Mouse (Mus musculus): ENCODE measurements around the gene Coq8a. TPM values are rescaled to one million over a fixed set of nuclear protein-coding genes. Genes with fewer than 3 reads are reported as not detected.

Gene Coq8a
- 2.4 and 2.9 TPM in 2 replicates for polyA plus RNA-seq (2015; fragmentation: Nextera tagmentation; extraction: Ambion mirVana)

- no peak for ATAC-seq (ENCODE audit: low FRiP score)
- Histone ChIP-seq H3K4me3 (no peak within 1 kb of the TSS), H3K4me1 (replicated peaks) (peaks cover 14% of the 10 kb centered on the region), H3K27me3 (peaks cover 11% of the 10 kb centered on the region), H3K9me3 (no peaks in the 10 kb centered on the region), H3K4me2 (no peak within 1 kb of the TSS), H3K27ac (no peak within 1 kb of the TSS), H3K36me3 (no peaks in the 10 kb centered on the region), H3K9ac (no peak within 1 kb of the TSS)
- 72% methylated on average over 4 of the region's 4 CpGs for WGBS
Observed at GRCm38 (mm10) chr1:180198959-180199714, at the start of gene Coq8a. TSS of gene Coq8a (minus strand) at chr1:180199602.

DNA sequence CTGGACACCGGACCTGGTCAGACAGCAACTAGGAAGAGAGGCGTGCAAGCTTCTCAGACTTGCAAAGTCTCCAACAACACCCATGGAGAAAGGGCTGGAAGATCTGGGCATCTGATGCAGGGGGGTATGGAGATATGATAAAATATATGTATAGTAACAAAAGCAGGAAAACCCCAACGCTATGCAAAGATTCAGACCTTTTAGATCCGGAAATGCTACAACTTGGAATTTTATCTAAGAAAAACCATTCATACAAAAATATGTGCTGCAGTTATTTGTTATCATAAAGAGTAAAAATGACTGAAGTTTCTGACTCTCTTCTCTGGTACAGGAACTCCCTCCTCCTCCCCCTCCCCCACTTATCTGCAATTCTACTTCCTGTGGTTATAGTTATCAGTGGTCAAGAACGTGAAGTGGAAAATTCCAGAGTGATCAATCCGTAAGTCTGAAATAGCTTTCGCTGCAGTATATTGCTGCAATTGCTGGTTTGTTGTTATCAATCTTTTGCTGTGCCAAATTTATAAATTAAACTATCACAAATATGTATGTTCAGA lies 49.3 kb upstream of the Coq8a start:
- no peak for ATAC-seq (ENCODE audit: low FRiP score)
- H3K4me3 ChIP-seq = no peak overlapping the region
- no peaks in the 10 kb centered on the region for H3K36me3 ChIP-seq
- no peak overlapping the region for H3K27ac ChIP-seq
- 92% methylated on average over 7 of the region's 7 CpGs for WGBS
- peaks cover 10% of the 10 kb centered on the region for H3K4me1 ChIP-seq (replicated peaks)
- H3K4me2 ChIP-seq = no peak overlapping the region
- H3K9ac ChIP-seq = no peak overlapping the region
- 0 out of 2 replicates have a peak, but pooled peaks cover 3% of the 10 kb centered on the region for H3K27me3 ChIP-seq
- no peaks in the 10 kb centered on the region for H3K9me3 ChIP-seq

DNA sequence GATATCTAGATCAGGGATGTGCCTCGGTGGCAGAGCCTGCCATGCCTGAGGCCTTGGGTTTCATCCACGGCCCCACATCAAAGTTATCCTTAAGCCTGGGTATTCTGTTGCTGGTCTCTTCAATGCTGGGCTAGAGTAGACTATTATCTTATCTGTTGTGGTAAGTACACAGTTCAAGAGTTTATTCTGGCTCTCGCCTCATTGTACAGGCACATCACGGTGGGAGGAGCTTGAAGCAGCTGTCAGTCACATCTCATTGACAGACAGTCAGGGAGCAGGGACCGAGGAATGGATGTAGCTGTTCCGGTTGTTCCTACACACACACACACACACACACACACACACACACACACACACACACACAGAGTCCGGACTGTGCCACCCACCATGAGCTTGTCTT lies 48.5 kb upstream of the Coq8a start:
- Histone ChIP-seq H3K27ac (no peak overlapping the region), H3K4me1 (replicated peaks) (peaks cover 10% of the 10 kb centered on the region), H3K9ac (no peak overlapping the region), H3K4me3 (no peak overlapping the region), H3K4me2 (no peak overlapping the region), H3K27me3 (0 out of 2 replicates have a peak, but pooled peaks cover 3% of the 10 kb centered on the region), H3K9me3 (no peaks in the 10 kb centered on the region), H3K36me3 (no peaks in the 10 kb centered on the region; the same call in 1 of the 2 replicates)
- no peak for ATAC-seq (ENCODE audit: low FRiP score)
- WGBS = 88% methylated on average over 7 of the region's 7 CpGs

GRCm38 (mm10) chr1:180245741-180246507 lies 46.5 kb upstream of the Coq8a start:
- Histone ChIP-seq H3K4me1 (replicated peaks) (peaks cover 10% of the 10 kb centered on the region), H3K9me3 (no peaks in the 10 kb centered on the region), H3K36me3 (no peaks in the 10 kb centered on the region; the same call in none of the 2 replicates), H3K4me2 (no peak overlapping the region), H3K9ac (no peak overlapping the region), H3K27me3 (no peaks in the 10 kb centered on the region), H3K4me3 (no peak overlapping the region), H3K27ac (no peak overlapping the region)
- WGBS = 88% methylated on average over 13 of the region's 13 CpGs
- ATAC-seq (ENCODE audit: low FRiP score) = no peak

GRCm38 (mm10) chr1:180231729-180232128 lies 32.3 kb upstream of the Coq8a start:
- Histone ChIP-seq H3K27ac (no peak overlapping the region), H3K4me3 (no peak overlapping the region), H3K9ac (no peak overlapping the region), H3K4me2 (no peak overlapping the region), H3K36me3 (peaks cover 3% of the 10 kb centered on the region), H3K4me1 (replicated peaks) (peaks cover 2% of the 10 kb centered on the region), H3K27me3 (no peaks in the 10 kb centered on the region), H3K9me3 (no peaks in the 10 kb centered on the region)
- ATAC-seq (ENCODE audit: low FRiP score) = no peak
- 60% methylated on average over 3 of the region's 3 CpGs for WGBS

- Histone ChIP-seq H3K27ac (no peak overlapping the region), H3K4me2 (no peak overlapping the region), H3K27me3 (no peaks in the 10 kb centered on the region), H3K4me3 (no peak overlapping the region), H3K4me1 (replicated peaks) (peaks cover 13% of the 10 kb centered on the region), H3K9ac (no peak overlapping the region), H3K36me3 (peaks cover 3% of the 10 kb centered on the region), H3K9me3 (no peaks in the 10 kb centered on the region)
- no peak for ATAC-seq (ENCODE audit: low FRiP score)
- WGBS = 31% methylated on average over 2 of the region's 2 CpGs
Observed at GRCm38 (mm10) chr1:180230580-180230979, 31.2 kb upstream of the Coq8a start.

GRCm38 (mm10) chr1:180229906-180230305 lies 30.5 kb upstream of the Coq8a start:
- ATAC-seq (ENCODE audit: low FRiP score) = no peak
- Histone ChIP-seq H3K9me3 (no peaks in the 10 kb centered on the region), H3K4me2 (no peak overlapping the region), H3K36me3 (peaks cover 3% of the 10 kb centered on the region), H3K27ac (no peak overlapping the region), H3K4me3 (no peak overlapping the region), H3K4me1 (replicated peaks) (peaks cover 19% of the 10 kb centered on the region), H3K27me3 (no peaks in the 10 kb centered on the region), H3K9ac (no peak overlapping the region)
- WGBS = 94% methylated on average over 7 of the region's 7 CpGs

DNA sequence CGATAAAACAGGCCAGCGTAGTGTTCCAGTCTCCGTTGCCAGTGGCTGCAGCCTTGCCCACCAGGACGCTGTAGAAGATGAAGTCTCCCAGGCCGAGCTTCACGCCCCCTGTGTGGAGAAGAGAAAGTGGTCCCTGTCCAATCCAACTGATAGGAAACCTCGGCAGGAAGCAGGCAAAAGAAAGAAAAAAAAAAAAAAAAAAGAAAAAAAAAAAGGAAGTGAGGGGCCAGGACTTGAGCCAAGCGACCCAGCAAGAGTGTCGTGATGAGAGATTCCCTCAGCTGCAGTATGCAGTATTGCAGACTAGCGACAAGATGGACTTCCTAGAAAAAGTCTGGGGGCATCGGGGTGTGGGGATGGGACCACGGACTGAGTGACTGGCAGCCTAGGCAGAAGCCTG lies 29.5 kb upstream of the Coq8a start:
- Histone ChIP-seq H3K9me3 (no peaks in the 10 kb centered on the region), H3K4me1 (replicated peaks) (peaks cover 19% of the 10 kb centered on the region), H3K36me3 (peaks cover 3% of the 10 kb centered on the region), H3K4me3 (no peak overlapping the region), H3K9ac (no peak overlapping the region), H3K27ac (no peak overlapping the region), H3K4me2 (no peak overlapping the region), H3K27me3 (0 out of 2 replicates have a peak, but pooled peaks cover 3% of the 10 kb centered on the region)
- no peak for ATAC-seq (ENCODE audit: low FRiP score)
- 83% methylated on average over 12 of the region's 12 CpGs for WGBS

DNA sequence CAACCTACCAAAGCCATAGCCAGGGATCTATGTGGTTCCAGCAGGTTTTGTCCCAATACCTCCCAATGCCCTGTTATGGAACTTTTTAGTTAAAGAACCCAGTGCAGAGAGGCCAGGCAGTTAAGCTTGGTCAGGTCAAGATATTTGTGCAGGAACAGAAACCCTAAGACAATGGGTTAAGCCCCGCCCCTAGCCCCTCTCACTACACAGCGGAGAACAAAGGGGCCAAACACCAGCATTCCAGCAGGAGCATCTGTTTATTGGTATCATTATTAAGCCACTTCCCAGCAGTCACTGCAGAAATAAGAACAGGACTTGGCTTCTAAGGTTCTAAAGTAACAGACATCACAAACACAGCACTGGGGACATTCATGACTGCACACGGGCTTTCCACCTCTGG lies 27.4 kb upstream of the Coq8a start:
- WGBS = 79% methylated on average over 3 of the region's 3 CpGs
- H3K27ac ChIP-seq = peak overlapping the region; percentile 78
- H3K4me2 ChIP-seq = 0 out of 2 replicates have a peak overlapping the region, but pooled peaks have one; percentile 64
- no peak overlapping the region for H3K4me3 ChIP-seq
- H3K9me3 ChIP-seq = no peaks in the 10 kb centered on the region
- 0 out of 2 replicates have a peak overlapping the region, but pooled peaks have one; percentile 58 for H3K9ac ChIP-seq
- ATAC-seq (ENCODE audit: low FRiP score) = no peak
- peaks cover 19% of the 10 kb centered on the region for H3K4me1 ChIP-seq (replicated peaks)
- peaks cover 3% of the 10 kb centered on the region for H3K36me3 ChIP-seq
- H3K27me3 ChIP-seq = 0 out of 2 replicates have a peak, but pooled peaks cover 3% of the 10 kb centered on the region

DNA sequence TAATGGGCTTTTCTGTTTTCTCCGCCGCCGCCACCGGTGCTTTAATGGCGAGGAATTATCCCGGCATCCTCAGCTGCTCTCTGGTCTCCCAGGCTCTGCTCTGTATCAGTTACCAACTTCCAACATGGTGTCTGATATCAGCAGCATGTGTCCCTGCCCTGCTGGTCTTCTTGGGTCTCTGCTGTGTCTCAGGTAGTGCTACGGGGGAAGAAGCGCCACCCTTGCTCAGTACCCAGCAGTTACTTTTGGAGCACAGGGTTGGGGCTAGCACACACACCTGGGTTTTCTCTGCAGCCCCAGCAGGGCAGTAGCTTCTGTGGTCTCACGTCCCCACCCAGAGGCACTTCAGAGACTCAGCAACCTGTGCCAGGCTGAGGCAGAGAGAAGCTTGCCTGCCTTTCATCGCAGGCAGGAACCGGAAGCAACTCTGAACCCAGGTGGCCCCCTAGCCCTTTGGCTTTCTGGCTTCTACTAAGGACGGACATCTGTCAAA lies 26.9 kb upstream of the Coq8a start:
- peak overlapping the region; percentile 58 for H3K9ac ChIP-seq

GRCm38 (mm10) chr1:180225500-180226220 lies 26.3 kb upstream of the Coq8a start:
- WGBS = 18% methylated on average over 21 of the region's 21 CpGs
- H3K27me3 ChIP-seq = 0 out of 2 replicates have a peak, but pooled peaks cover 3% of the 10 kb centered on the region
- H3K4me1 ChIP-seq (replicated peaks) = peaks cover 19% of the 10 kb centered on the region
- peak; percentile 88 for ATAC-seq (ENCODE audit: low FRiP score)
- peak overlapping the region; percentile 64 for H3K4me2 ChIP-seq
- peaks cover 3% of the 10 kb centered on the region for H3K36me3 ChIP-seq
- H3K9me3 ChIP-seq = no peaks in the 10 kb centered on the region
- peak overlapping the region; percentile 78 for H3K27ac ChIP-seq
- peak overlapping the region; percentile 41 for H3K4me3 ChIP-seq
- peak overlapping the region; percentile 58 for H3K9ac ChIP-seq

More for the DNA sequence above, 26.9 kb upstream of the Coq8a start:
- Histone ChIP-seq H3K4me1 (replicated peaks) (peaks cover 19% of the 10 kb centered on the region), H3K27ac (peak overlapping the region; percentile 78), H3K9me3 (no peaks in the 10 kb centered on the region), H3K4me3 (peak overlapping the region; percentile 41), H3K27me3 (0 out of 2 replicates have a peak, but pooled peaks cover 3% of the 10 kb centered on the region), H3K4me2 (peak overlapping the region; percentile 64), H3K36me3 (peaks cover 3% of the 10 kb centered on the region)
- ATAC-seq (ENCODE audit: low FRiP score) = peak; percentile 71
- 18% methylated on average over 12 of the region's 12 CpGs for WGBS
